Mouse (Mus musculus): ENCODE measurements at regions not wholly inside any gene's neighbourhood (a gene's known extent, or its start where the extent isn't known, plus 50 kb on each side); places are given as distances from the start of the nearest gene placed in this dataset.

- TF ChIP-seq ZNF384 (IDR thresholded peaks at IDR 0.05; ENCODE audit: low read depth, low read length) (no peak), ZC3H11A (IDR thresholded peaks at IDR 0.05; ENCODE audit: borderline replicate concordance, low read depth, low read length) (no peak), CHD2 (IDR thresholded peaks at IDR 0.05; ENCODE audit: low read depth, low read length) (no peak)
Observed at GRCm38 (mm10) chr13:39326176-39326575, 365.5 kb upstream of the Slc35b3 start.
